Mouse (Mus musculus) CD4-positive, CD25-positive, alpha-beta regulatory T cell, adult 4 months (primary cell): ENCODE results near the gene Gm47841. TPM values are rescaled to one million over a fixed set of nuclear protein-coding genes. Genes with fewer than 3 reads are reported as not detected.

Experiments used
- ATAC-seq: one replicate; pipeline ENCODE4 v1.8.0; 2017
- polyA plus RNA-seq, 2 experiments: library from polyadenylated mRNA; unstranded; fragments of 100-300 nt; shearing (Covaris generic); gene quantifications; one replicate each; pipeline ENCODE4 v1.2.1; 2017

Gene Gm47841
- polyA plus RNA-seq, 2 experiments from 2014 or later = not detected

DNA sequence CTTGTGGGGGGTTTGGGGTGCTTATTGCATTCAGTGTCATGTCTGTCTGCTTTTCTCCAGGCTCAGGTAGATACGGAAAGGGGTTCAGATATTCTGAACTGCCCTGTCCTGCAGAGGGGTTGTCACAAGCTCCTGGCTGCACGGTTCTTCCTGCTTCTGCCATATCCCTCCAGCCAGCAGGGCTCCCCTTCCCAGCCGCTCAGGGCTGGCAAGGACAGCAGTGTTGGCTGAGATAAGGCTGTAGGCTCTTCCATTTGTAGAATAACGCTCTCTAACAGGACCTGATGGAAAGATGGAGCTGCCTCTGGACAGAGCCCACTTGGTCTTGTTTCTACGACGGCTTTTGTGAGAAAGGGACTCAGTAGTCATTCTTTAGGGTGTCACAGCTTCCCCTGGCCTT, 5.2 kb downstream of the Gm47841 start:
- no peak for ATAC-seq

DNA sequence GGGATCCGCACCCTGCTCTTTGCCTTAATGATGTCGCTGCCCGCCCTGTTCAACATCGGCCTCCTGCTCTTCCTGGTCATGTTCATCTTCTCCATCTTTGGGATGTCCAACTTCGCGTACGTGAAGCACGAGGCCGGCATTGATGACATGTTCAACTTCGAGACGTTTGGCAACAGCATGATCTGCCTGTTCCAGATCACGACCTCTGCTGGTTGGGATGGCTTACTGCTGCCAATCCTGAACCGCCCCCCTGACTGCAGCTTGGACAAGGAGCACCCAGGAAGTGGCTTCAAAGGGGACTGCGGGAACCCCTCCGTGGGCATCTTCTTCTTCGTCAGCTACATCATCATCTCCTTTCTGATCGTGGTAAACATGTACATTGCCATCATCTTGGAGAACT, 7.5 kb downstream of the Gm47841 start:
- ATAC-seq = no peak

DNA sequence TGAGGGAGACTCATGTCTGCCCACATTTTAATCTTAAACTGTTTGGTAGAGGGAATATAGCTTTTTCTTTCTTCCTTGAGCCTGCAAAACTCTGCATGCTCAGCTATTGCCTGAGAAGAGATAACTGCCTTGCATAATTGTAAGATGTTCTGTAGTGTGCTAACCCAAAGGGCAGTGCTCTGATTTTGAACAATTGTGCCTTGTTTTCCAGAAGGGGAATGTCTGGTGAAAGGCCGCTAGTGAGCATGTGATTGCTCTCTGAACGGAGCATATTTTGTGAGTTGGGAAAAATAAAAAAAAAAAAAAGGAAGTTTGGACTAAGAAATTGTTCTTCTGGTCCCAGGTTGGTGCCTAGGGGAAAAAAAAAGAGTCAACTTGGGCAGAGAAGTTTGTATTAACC, 18.2 kb downstream of the Gm47841 start:
- no peak for ATAC-seq

- ATAC-seq = no peak
Measured at GRCm38 (mm10) chr15:101011352-101011751, 35.8 kb downstream of the Gm47841 start.

DNA sequence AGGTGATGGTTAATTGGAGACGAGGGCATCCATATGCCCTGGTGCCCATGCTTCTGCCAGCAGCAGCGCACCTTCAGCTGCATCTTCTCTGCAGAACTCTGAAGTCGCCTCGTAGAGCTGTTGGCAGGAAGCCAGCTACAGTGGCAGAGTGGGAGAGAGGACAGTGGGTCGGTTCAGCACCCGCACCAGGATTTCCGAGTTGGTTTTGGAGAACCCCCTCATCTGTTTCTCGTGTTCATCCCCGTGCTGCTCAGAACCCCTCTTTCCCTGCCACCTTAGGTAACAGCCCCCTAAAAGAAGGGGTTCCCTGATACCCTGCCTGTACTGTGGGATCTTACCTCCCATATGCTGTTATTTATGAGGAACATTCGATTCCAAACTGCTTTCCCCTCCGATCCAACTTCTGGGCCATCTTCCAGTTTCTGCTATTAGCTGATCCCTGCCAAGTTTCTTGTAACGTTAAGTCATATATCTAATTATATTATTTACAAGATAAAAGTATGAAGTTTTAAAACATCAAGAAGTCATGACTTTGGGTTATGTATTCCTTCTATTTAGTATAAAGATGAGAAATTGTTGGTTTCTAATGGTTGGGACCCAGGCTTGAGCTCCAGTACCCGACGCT, 38.7 kb downstream of the Gm47841 start:
- ATAC-seq = no peak

GRCm38 (mm10) chr15:101007236-101007635, 40.0 kb downstream of the Gm47841 start:
- ATAC-seq = no peak

GRCm38 (mm10) chr15:101006251-101007040, 40.8 kb downstream of the Gm47841 start:
- ATAC-seq = no peak

- no peak for ATAC-seq
Measured at GRCm38 (mm10) chr15:101005717-101006116, 41.5 kb downstream of the Gm47841 start.

- no peak for ATAC-seq
Measured at GRCm38 (mm10) chr15:101004538-101004937, 42.7 kb downstream of the Gm47841 start.

- ATAC-seq = no peak
Measured at GRCm38 (mm10) chr15:101002466-101002865, 44.7 kb downstream of the Gm47841 start.

- no peak for ATAC-seq
Measured at GRCm38 (mm10) chr15:101001685-101002084, 45.5 kb downstream of the Gm47841 start.

GRCm38 (mm10) chr15:100997090-100997489, 50.1 kb downstream of the Gm47841 start:
- no peak for ATAC-seq

Other genes with a start within 250 kb of the Gm47841 start
- gene Scn8a, start 177.5 kb downstream of the Gm47841 start, polyA plus RNA-seq = under 1 TPM; 0.29 to 0.32 TPM
- gene Fignl2, start 31.2 kb upstream of the Gm47841 start, polyA plus RNA-seq = not detected
- gene Ankrd33, start 68.4 kb upstream of the Gm47841 start, polyA plus RNA-seq = not detected
- 1 to 10 TPM; 3.8 to 5.2 TPM for gene Acvrl1, start 81.1 kb upstream of the Gm47841 start, polyA plus RNA-seq
- gene Acvr1b, start 126.7 kb upstream of the Gm47841 start, polyA plus RNA-seq = 1 to 10 TPM; 4.0 to 5.4 TPM
- under 1 TPM in 1 of 2 experiments, not detected in 1; 0.47 TPM for gene Grasp, start 176.8 kb upstream of the Gm47841 start, polyA plus RNA-seq
- gene Nr4a1, start 206.9 kb upstream of the Gm47841 start, polyA plus RNA-seq = 100 to 1,000 TPM in 1 of 2 experiments, 10 to 100 TPM in 1; 57.3 to 120 TPM
- 10 to 100 TPM; 67.8 to 79.0 TPM for gene Atg101, start 236.9 kb upstream of the Gm47841 start, polyA plus RNA-seq
- not detected for gene 6030408B16Rik, start 245.8 kb upstream of the Gm47841 start, polyA plus RNA-seq